Mouse (Mus musculus) mature B cell (primary cell): Measurements from ENCODE around the gene Thbs3.

Experiments
- in situ Hi-C: fragments of 300-500 bp; cut with MboI; formaldehyde crosslinking; loops from 2 replicates; pipeline ENCODE4 v1.14.3; 2019

The Thbs3 gene

DNA sequence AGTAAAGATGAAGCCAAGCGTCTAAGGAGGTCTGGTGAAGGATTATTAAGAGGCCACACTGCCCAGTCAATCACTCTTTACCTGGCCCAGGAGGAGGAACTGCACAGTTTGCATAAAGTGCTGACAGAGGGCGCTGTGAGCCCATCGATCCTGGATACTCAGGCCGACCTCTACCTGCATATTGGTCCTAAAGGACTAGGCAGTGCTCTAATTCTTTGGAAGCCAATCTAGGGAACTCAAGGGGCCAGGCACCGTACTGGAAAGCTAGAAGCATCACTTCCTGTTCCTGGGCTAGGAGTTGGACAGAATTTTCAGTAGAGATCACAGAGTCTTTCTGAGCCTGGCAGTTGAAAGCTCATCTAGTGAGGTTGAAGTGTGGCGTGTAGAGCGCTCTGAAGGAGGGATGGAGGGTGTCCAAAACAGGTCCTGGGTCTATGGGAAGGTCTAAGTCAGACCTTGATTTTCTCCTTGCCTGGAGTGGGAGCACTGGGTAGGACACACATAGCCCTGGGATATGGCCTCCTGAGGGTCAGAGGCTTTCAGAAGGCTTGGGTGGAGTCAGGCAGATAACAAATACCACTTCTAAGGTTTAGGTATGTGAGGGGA lies 35.6 kb downstream of the Thbs3 start:
- in situ Hi-C loops, result no loop called here

DNA sequence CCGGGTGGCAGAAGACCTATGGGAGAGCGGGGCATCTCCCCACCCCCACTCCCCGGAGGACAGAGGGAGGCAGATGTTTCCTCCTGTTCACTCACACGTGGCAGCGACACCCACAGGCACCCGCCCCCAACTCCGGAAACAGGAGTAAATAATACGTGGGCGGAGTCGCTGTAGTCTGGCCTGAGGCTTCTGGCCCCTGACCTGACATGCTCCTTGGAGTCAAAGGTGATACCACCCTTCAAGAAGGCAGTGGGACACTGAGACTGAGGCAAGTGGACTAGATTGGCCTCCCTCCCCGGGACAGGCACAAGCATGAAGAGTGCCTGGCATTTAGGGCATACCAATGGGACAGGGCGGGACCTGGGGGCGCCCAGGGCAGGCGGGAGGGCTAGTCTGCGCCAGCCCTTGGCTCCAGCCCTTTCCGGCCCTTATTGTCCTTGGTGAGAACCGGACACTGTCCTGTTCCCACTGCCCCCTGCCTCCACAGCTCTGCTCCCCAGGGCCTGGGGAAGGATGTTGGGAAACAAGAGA lies 36.5 kb downstream of the Thbs3 start:
- in situ Hi-C loops, result no loop called here

DNA sequence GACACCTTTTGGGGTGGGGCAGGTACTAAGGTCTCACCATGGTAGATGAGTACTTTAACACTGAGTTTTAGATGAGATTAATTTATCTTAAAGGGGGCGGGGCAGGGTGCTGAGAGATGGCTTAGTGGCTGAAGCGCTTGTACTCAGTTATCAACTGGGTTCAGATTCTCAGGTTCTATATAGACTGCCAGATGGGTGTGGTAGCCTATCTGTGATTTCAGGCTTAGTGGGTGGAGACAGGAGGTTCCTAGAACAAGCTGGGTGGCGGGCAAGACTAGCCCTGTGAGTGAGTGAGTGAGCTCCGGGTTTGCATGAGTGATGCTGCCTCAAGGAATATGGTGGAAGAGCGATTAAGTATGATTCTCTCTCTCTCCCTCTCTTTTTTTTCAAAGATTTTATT lies 40.0 kb downstream of the Thbs3 start:
- in situ Hi-C loops, result no loop called here

DNA sequence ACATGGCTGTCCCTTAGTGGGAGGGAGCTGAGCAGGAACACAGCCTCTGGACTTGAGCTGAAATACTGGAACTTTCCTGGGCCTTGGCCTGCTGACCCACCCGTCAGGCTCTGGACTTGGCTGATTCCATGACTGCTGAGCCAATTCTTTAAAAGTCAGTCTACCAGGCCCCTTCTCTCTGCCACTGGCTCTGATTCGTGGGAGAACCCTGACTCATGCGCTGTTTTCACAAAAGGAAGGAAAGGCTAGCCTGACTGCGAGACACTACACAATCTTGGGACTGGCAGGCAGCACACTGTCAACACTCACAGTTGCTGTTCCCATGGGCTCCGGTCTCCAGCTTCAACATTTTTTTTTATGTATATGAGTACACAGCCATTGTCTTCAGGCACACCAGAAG lies 41.2 kb downstream of the Thbs3 start:
- in situ Hi-C loops, result no loop called here

DNA sequence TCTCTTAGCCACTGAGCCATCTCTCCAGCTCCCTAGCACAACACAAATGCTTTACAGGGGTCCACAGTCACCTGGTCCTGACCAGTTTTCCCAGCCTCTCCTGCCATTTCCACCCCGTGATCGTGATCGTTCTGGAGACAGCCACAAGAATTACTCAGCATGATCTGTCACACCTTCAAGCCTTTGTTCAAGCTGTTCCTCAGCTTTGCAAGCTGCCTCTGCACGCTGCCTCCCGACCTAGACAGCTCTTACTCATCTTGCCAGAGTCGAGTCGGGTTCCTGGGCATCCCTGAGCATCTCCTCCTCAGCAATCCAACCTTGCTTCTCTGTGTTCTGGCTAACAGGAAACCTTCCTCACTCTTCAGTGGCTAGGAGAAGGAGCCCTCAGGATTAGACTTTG lies 44.1 kb downstream of the Thbs3 start, which contains the start of gene Dpm3:
TSS of gene Dpm3 (plus strand) at position 283 of the 400 bp plus-strand sequence.
- in situ Hi-C loops, result no loop called here

DNA sequence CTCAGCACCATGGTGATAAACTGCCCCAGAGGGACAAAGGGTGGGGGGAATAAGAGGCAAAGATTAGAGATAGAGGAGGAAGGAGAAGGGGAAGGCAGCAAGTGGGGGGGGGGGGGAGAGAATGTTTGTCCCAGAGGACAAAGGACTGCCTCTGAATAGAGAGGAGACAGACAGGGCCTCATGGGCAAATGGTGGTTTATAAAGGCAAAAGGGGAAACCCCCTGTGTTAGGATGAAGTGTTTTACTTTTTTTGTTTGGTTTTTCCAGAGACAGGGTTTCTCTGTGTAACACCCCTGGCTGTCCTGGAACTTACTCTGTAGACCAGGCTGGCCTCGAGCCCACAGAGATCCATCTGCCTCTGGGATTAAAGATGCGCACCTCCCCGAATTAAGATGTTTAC lies 45.2 kb downstream of the Thbs3 start:
- in situ Hi-C loops, result no loop called here

DNA sequence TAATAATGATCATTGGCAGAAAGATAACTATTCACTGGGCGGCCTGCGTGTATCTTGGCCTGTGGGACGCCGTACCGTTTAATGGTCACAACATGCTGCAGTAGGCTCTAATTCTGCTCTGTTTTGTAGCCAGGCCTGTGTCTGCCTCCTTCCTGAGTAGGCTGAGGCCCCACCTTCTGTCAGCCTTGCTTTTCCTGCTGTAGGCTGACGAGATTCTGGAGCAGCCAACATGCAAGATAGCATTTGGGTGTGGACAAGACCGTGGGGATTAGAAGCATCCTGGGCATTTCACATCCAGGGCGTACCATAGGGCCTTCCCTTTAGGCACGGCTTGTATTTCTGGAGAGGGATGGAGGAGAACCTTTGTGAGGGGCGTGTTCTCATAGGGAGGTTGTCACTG lies 47.4 kb downstream of the Thbs3 start:
- in situ Hi-C loops, result no loop called here

DNA sequence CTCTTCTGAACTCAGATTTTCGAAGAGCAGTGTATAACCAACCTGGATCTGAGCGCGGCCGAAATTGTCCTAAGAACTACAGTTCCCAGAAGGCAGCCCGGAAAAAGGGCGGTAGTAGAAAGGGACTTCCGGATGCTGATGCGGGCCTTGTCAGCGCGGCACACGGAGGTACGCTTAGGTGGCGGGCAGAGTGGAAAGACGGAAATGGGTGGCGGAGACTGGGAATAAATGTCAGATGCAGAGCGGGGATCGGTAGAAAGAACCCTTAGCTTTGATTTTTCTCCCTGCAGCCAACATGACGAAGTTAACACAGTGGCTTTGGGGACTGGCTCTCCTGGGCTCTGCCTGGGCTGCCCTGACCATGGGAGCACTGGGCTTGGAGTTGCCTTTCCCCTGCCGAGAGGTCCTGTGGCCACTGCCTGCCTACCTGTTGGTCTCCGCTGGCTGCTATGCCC lies 51.5 kb downstream of the Thbs3 start:
- in situ Hi-C loops, result no loop called here

DNA sequence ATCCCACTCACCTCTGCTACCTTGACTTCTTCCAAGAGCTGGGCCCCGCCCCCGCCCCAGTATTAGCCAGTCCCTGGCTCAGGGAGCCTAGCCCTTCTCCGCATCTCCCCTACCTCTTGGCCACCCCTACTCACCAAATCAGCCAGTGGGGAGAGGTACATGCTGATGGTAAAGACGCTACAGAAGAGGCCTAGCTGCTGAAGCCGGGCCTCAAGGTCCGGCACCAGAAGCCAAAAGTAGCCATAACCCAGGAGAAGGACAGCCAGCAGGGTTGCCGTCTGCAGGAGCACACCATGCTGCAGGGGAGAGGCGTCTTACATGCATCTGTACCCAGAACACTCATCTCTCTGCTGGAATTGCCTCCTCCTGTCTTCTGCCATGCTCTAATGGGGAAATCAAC lies 53.9 kb downstream of the Thbs3 start:
- in situ Hi-C loops, result no loop called here

DNA sequence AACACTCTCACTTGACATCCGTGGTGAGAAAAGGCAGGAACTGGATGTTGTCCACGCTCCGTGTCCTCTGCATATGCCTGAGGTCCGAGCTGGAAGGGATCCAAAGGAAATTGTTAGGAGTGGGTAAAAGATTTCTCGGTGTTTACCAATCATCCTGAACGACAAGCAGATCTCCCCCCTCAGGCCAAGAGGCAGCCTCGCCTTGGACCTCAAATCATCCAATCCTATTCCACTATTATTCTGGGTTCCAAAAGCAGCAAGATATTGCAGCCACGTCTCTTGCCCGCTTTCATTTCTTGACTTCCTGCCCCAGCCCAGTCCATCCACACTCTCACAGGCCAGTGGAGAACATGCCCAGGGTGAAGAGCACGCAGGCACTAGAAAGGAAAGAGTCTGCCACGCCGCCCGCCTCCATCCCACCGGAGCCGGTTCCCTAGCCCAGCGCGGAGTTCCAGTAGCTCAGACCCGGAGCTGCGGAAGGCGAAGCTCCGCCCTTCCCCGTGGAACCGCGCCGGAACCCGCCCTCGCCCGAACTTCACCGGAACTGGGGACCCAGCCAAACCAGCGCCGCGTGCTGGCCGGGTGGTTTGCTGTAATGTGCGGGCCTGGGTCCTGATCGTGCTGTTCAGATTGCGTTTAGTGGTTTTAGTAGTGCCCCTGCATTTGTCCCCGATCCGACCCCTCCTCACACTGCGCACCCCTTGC lies 55.2 kb downstream of the Thbs3 start, which contains the start of gene Slc50a1:
TSS of gene Slc50a1 (minus strand) at position 520 of the 705 bp plus-strand sequence.
- in situ Hi-C loops, result no loop called here

DNA sequence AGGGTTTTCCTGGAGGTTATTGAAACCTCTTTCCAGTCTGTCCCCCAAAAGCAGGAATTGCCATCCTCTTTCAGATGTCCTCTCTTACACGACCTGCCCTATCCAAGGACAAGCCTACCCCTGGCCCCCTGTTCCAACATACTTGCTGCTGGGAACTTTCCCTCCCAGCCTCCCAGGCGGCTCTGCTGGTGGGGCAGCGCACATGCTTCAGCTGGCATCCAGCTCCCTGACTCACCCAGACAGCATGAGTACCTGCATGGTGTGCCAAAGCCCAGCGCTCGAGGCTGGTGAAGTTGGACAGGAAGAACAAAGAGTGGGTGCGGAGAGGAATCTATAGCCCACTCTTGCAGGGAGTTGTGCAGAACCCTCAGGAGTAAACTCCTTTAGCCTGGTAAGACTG lies 55.9 kb downstream of the Thbs3 start:
- in situ Hi-C loops, result no loop called here

DNA sequence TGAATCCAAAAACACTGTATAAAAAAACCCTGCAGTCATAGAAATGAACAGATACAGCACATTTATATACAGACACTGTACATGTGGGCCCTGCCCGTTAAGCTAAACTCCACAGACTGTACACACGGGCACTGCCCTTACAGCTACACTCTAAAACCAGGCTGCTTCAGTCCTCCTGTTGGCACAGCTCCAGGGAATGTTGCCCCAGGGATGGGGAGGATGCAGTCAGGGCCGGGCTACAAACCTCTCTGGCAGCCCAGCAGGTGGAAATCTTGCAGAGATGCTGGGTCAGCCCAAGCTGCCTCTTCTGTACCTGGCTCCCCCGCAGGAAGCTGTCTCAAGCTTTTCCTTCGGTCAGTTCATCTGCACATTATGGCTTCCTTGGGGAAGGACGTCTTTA lies 56.8 kb downstream of the Thbs3 start:
- in situ Hi-C loops, result no loop called here

DNA sequence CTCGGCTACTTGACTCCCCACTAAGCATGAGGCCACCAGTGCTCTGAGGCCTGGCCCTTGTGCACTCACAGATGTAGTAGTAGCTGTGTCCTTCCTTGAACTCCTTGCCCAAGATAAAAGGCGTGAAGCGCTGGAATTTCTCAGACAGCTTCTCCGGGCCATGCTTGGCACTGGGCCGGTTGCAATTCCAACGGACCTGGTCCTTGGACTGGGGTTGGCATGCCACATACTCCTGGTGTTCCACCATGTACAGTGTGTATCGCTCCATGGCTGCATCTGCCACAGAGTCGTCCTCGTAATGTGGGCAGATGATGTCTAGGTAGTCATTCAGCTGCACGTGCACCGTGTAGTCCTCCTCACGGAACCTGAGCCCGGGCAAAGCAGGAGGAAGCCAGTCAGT lies 61.1 kb downstream of the Thbs3 start:
- in situ Hi-C loops, result no loop called here
